Mouse (Mus musculus): ENCODE data around the gene Pla2g6. TPM values are rescaled to one million over a fixed set of nuclear protein-coding genes. Genes with fewer than 3 reads are reported as not detected.

The Pla2g6 gene
- total and polyA plus RNA-seq, 2 experiments from 2014 or later: 7.1 to 20.3 TPM

- WGBS: 90% methylated on average over 7 of the region's 7 CpGs
- Histone ChIP-seq H3K4me2 (ENCODE audit: low read depth, low read length) (no peak overlapping the region), H3K9me3 (replicated peaks; ENCODE audit: control insufficient read depth, low read length) (no peaks in the 10 kb centered on the region), H3K27ac (ENCODE audit: low read depth) (no peak overlapping the region), H3K9ac (replicated peaks; ENCODE audit: low read depth, low read length) (no peak overlapping the region), H3K4me1 (ENCODE audit: control insufficient read depth, insufficient read depth) (no peaks in the 10 kb centered on the region), H3K36me3 (replicated peaks; ENCODE audit: control insufficient read depth, insufficient read depth, low read length) (no peaks in the 10 kb centered on the region; the same call in 1 of the 2 replicates), H3K27me3 (ENCODE audit: control insufficient read depth, insufficient read depth, low read length) (no peaks in the 10 kb centered on the region), H3K4me3 (ENCODE audit: low read depth, low read length) (no peak overlapping the region)
- ATAC-seq (ENCODE audit: insufficient read depth, low read depth) (no peak), DNase-seq (ENCODE audit: low spot score) (no peak)
- TF ChIP-seq EP300 (IDR thresholded peaks at IDR 0.05; ENCODE audit: low read depth) (no peak), CTCF (IDR thresholded peaks at IDR 0.05; ENCODE audit: low read depth) (no peak)
These were observed 41.1 kb downstream of the Pla2g6 start for GRCm38 (mm10) chr15:79287091-79287490.

GRCm38 (mm10) chr15:79286141-79286540 is 42.0 kb downstream of the Pla2g6 start:
- 87% methylated on average over 7 of the region's 7 CpGs for WGBS
- no peaks in the 10 kb centered on the region for H3K27me3 ChIP-seq (ENCODE audit: control insufficient read depth, insufficient read depth, low read length)
- TF ChIP-seq EP300 (IDR thresholded peaks at IDR 0.05; ENCODE audit: low read depth) (no peak), CTCF (IDR thresholded peaks at IDR 0.05; ENCODE audit: low read depth) (no peak)
- H3K36me3 ChIP-seq (replicated peaks; ENCODE audit: control insufficient read depth, insufficient read depth, low read length): no peaks in the 10 kb centered on the region; the same call in 1 of the 2 replicates
- ATAC-seq (ENCODE audit: insufficient read depth, low read depth) (no peak), DNase-seq (ENCODE audit: low spot score) (no peak)
- H3K4me3 ChIP-seq (ENCODE audit: low read depth, low read length): no peak overlapping the region
- no peak overlapping the region for H3K4me2 ChIP-seq (ENCODE audit: low read depth, low read length)
- H3K9me3 ChIP-seq (replicated peaks; ENCODE audit: control insufficient read depth, low read length): no peaks in the 10 kb centered on the region
- no peak overlapping the region for H3K27ac ChIP-seq (ENCODE audit: low read depth)
- no peaks in the 10 kb centered on the region; the same call in 1 of the 2 replicates for H3K4me1 ChIP-seq (ENCODE audit: control insufficient read depth, insufficient read depth)
- no peak overlapping the region for H3K9ac ChIP-seq (replicated peaks; ENCODE audit: low read depth, low read length)

GRCm38 (mm10) chr15:79285399-79285798 is 42.8 kb downstream of the Pla2g6 start, which contains the start of gene Baiap2l2:
Baiap2l2 (minus strand) TSS chr15:79285537.
- H3K27ac ChIP-seq (ENCODE audit: low read depth): no peak within 1 kb of the TSS
- TF ChIP-seq EP300 (IDR thresholded peaks at IDR 0.05; ENCODE audit: low read depth): no peak
- TF ChIP-seq CTCF (IDR thresholded peaks at IDR 0.05; ENCODE audit: low read depth): no peak
- ATAC-seq (ENCODE audit: insufficient read depth, low read depth) (no peak), DNase-seq (ENCODE audit: low spot score) (no peak)
- no peaks in the 10 kb centered on the region for H3K27me3 ChIP-seq (ENCODE audit: control insufficient read depth, insufficient read depth, low read length)
- no peaks in the 10 kb centered on the region for H3K9me3 ChIP-seq (replicated peaks; ENCODE audit: control insufficient read depth, low read length)
- no peak within 1 kb of the TSS for H3K4me2 ChIP-seq (ENCODE audit: low read depth, low read length)
- H3K4me3 ChIP-seq (ENCODE audit: low read depth, low read length): no peak within 1 kb of the TSS
- H3K4me1 ChIP-seq (ENCODE audit: control insufficient read depth, insufficient read depth): no peaks in the 10 kb centered on the region; the same call in 1 of the 2 replicates
- 83% methylated on average over 10 of the region's 10 CpGs for WGBS
- no peak within 1 kb of the TSS for H3K9ac ChIP-seq (replicated peaks; ENCODE audit: low read depth, low read length)
- no peaks in the 10 kb centered on the region; the same call in 1 of the 2 replicates for H3K36me3 ChIP-seq (replicated peaks; ENCODE audit: control insufficient read depth, insufficient read depth, low read length)

GRCm38 (mm10) chr15:79283371-79283770 is 44.8 kb downstream of the Pla2g6 start:
- Histone ChIP-seq H3K9me3 (replicated peaks; ENCODE audit: control insufficient read depth, low read length) (no peaks in the 10 kb centered on the region), H3K4me1 (ENCODE audit: control insufficient read depth, insufficient read depth) (no peaks in the 10 kb centered on the region; the same call in 1 of the 2 replicates), H3K9ac (replicated peaks; ENCODE audit: low read depth, low read length) (no peak overlapping the region), H3K36me3 (replicated peaks; ENCODE audit: control insufficient read depth, insufficient read depth, low read length) (no peaks in the 10 kb centered on the region; the same call in 1 of the 2 replicates), H3K4me3 (ENCODE audit: low read depth, low read length) (no peak overlapping the region), H3K27me3 (ENCODE audit: control insufficient read depth, insufficient read depth, low read length) (no peaks in the 10 kb centered on the region), H3K4me2 (ENCODE audit: low read depth, low read length) (no peak overlapping the region), H3K27ac (ENCODE audit: low read depth) (no peak overlapping the region)
- WGBS: 76% methylated on average over 4 of the region's 4 CpGs
- no peak for TF ChIP-seq EP300 (IDR thresholded peaks at IDR 0.05; ENCODE audit: low read depth)
- no peak for TF ChIP-seq CTCF (IDR thresholded peaks at IDR 0.05; ENCODE audit: low read depth)
- DNase-seq (ENCODE audit: low spot score): no peak
- ATAC-seq (ENCODE audit: insufficient read depth, low read depth): no peak

- WGBS: 65% methylated on average over 5 of the region's 5 CpGs
These were observed 45.8 kb downstream of the Pla2g6 start for GRCm38 (mm10) chr15:79282434-79282833.

GRCm38 (mm10) chr15:79281389-79281788 is 46.8 kb downstream of the Pla2g6 start:
- Histone ChIP-seq H3K27me3 (ENCODE audit: control insufficient read depth, insufficient read depth, low read length) (no peaks in the 10 kb centered on the region), H3K27ac (ENCODE audit: low read depth) (no peak overlapping the region), H3K9me3 (replicated peaks; ENCODE audit: control insufficient read depth, low read length) (no peaks in the 10 kb centered on the region), H3K9ac (replicated peaks; ENCODE audit: low read depth, low read length) (no peak overlapping the region), H3K36me3 (replicated peaks; ENCODE audit: control insufficient read depth, insufficient read depth, low read length) (no peaks in the 10 kb centered on the region; the same call in 1 of the 2 replicates), H3K4me2 (ENCODE audit: low read depth, low read length) (no peak overlapping the region), H3K4me3 (ENCODE audit: low read depth, low read length) (no peak overlapping the region), H3K4me1 (ENCODE audit: control insufficient read depth, insufficient read depth) (no peaks in the 10 kb centered on the region; the same call in 1 of the 2 replicates)
- no peak for DNase-seq (ENCODE audit: low spot score)
- TF ChIP-seq EP300 (IDR thresholded peaks at IDR 0.05; ENCODE audit: low read depth) (no peak), CTCF (IDR thresholded peaks at IDR 0.05; ENCODE audit: low read depth) (no peak)
- WGBS: 71% methylated on average over 1 of the region's 1 CpGs
- no peak for ATAC-seq (ENCODE audit: insufficient read depth, low read depth)

More at GRCm38 (mm10) chr15:79282434-79282833, 45.8 kb downstream of the Pla2g6 start:
- no peaks in the 10 kb centered on the region for H3K9me3 ChIP-seq (replicated peaks; ENCODE audit: control insufficient read depth, low read length)
- no peak for ATAC-seq (ENCODE audit: insufficient read depth, low read depth)
- H3K27me3 ChIP-seq (ENCODE audit: control insufficient read depth, insufficient read depth, low read length): no peaks in the 10 kb centered on the region
- H3K4me1 ChIP-seq (ENCODE audit: control insufficient read depth, insufficient read depth): no peaks in the 10 kb centered on the region; the same call in 1 of the 2 replicates
- no peak overlapping the region for H3K27ac ChIP-seq (ENCODE audit: low read depth)
- TF ChIP-seq CTCF (IDR thresholded peaks at IDR 0.05; ENCODE audit: low read depth) (no peak), EP300 (IDR thresholded peaks at IDR 0.05; ENCODE audit: low read depth) (no peak)
- H3K4me3 ChIP-seq (ENCODE audit: low read depth, low read length): no peak overlapping the region
- DNase-seq (ENCODE audit: low spot score): no peak
- H3K9ac ChIP-seq (replicated peaks; ENCODE audit: low read depth, low read length): no peak overlapping the region
- H3K36me3 ChIP-seq (replicated peaks; ENCODE audit: control insufficient read depth, insufficient read depth, low read length): no peaks in the 10 kb centered on the region; the same call in 1 of the 2 replicates
- no peak overlapping the region for H3K4me2 ChIP-seq (ENCODE audit: low read depth, low read length)

Data from heart, postnatal 0 days (tissue).